Mouse (Mus musculus) layer of hippocampus, adult 9-10 months (tissue): ENCODE data around the gene Sipa1l3.

Experiments
- DNase-seq: peaks from one replicate; pipeline ENCODE4 v3.0.0; 2022; ENCODE audit warnings: low spot score

Gene Sipa1l3

GRCm38 (mm10) chr7:29336795-29337319, 181.6 kb downstream of the Sipa1l3 start:
- no peak for DNase-seq

- DNase-seq: no peak
These were observed 182.4 kb downstream of the Sipa1l3 start for GRCm38 (mm10) chr7:29335841-29336671.

GRCm38 (mm10) chr7:29335276-29335675, 183.2 kb downstream of the Sipa1l3 start:
- DNase-seq: no peak

- no peak for DNase-seq
These were observed 184.3 kb downstream of the Sipa1l3 start for GRCm38 (mm10) chr7:29334156-29334555.

GRCm38 (mm10) chr7:29328984-29329383, 189.5 kb downstream of the Sipa1l3 start:
- no peak for DNase-seq

- no peak for DNase-seq
These were observed 191.4 kb downstream of the Sipa1l3 start for GRCm38 (mm10) chr7:29327087-29327486.

- no peak for DNase-seq
These were observed 198.8 kb downstream of the Sipa1l3 start for GRCm38 (mm10) chr7:29319337-29320307.

- DNase-seq: no peak
These were observed 200.1 kb downstream of the Sipa1l3 start for GRCm38 (mm10) chr7:29318115-29318911.

GRCm38 (mm10) chr7:29317558-29317957, 200.9 kb downstream of the Sipa1l3 start:
- no peak for DNase-seq

- no peak for DNase-seq
These were observed 201.5 kb downstream of the Sipa1l3 start for GRCm38 (mm10) chr7:29316976-29317375.

- no peak for DNase-seq
These were observed 202.2 kb downstream of the Sipa1l3 start for GRCm38 (mm10) chr7:29316137-29316734.

- no peak for DNase-seq
These were observed 203.4 kb downstream of the Sipa1l3 start for GRCm38 (mm10) chr7:29314844-29315628.

GRCm38 (mm10) chr7:29313572-29314261, 204.7 kb downstream of the Sipa1l3 start:
- no peak for DNase-seq

- DNase-seq: no peak
These were observed 205.4 kb downstream of the Sipa1l3 start for GRCm38 (mm10) chr7:29313051-29313450.

- DNase-seq: no peak
These were observed 208.7 kb downstream of the Sipa1l3 start for GRCm38 (mm10) chr7:29309749-29310148.

GRCm38 (mm10) chr7:29309221-29309721, 209.2 kb downstream of the Sipa1l3 start:
- no peak for DNase-seq

GRCm38 (mm10) chr7:29307350-29308104, 210.9 kb downstream of the Sipa1l3 start:
- peak; percentile 79 for DNase-seq

- no peak for DNase-seq
These were observed 211.8 kb downstream of the Sipa1l3 start for GRCm38 (mm10) chr7:29306619-29307018.

- DNase-seq: no peak
These were observed 212.3 kb downstream of the Sipa1l3 start for GRCm38 (mm10) chr7:29306108-29306507.
